Mouse (Mus musculus) adrenal gland, postnatal 10 days (tissue): ENCODE results near the gene Slc26a3. TPM values are rescaled to one million over a fixed set of nuclear protein-coding genes. Genes with fewer than 3 reads are reported as not detected.

ENCODE experiments used
- DNase-seq: peaks from one replicate; pipeline ENCODE4 v3.0.0; 2021; ENCODE audit warnings: mixed read lengths
- total RNA-seq, 2 experiments: library from RNA; stranded (reverse); gene quantifications; 2 replicates each; pipeline ENCODE4 v1.2.3; 2021

Slc26a3 gene
- total RNA-seq, 2 experiments from 2014 or later: 0.51 TPM

- DNase-seq: no peak
These were observed 123.2 kb downstream of the Slc26a3 start for GRCm38 (mm10) chr12:31513724-31514503.

- no peak for DNase-seq
These were observed 129.4 kb downstream of the Slc26a3 start for GRCm38 (mm10) chr12:31520119-31520518.

- no peak for DNase-seq
These were observed 130.7 kb downstream of the Slc26a3 start for GRCm38 (mm10) chr12:31521371-31521770.

Other genes with a start within 250 kb of the Slc26a3 start
- not detected for gene Gm6993, start 150.1 kb upstream of the Slc26a3 start, total RNA-seq
- gene Lamb1, start 125.6 kb upstream of the Slc26a3 start, total RNA-seq: 100 to 1,000 TPM; 147 to 165 TPM
- 100 to 1,000 TPM; 475 to 479 TPM for gene Dld, start 39.4 kb upstream of the Slc26a3 start, total RNA-seq
- 10 to 100 TPM; 15.0 to 15.1 TPM for gene Cbll1, start 108.7 kb downstream of the Slc26a3 start, total RNA-seq
- gene Slc26a4, start 169.1 kb downstream of the Slc26a3 start, total RNA-seq: 1 to 10 TPM; 2.8 to 3.5 TPM
- gene Bcap29, start 243.8 kb downstream of the Slc26a3 start, total RNA-seq: 10 to 100 TPM; 22.9 to 25.4 TPM